Comparison of ENCODE assay signal across 22 mouse cellular contexts in genomic region chr1:34458431-34458830, GRCm38 (mm10). TPM values are rescaled to one million over a fixed set of nuclear protein-coding genes. Genes with fewer than 3 reads are reported as not detected.
A peak's percentile ranks its signal among the peaks of the same experiment; 100 is the strongest.
DNase-seq lines count a peak whose midpoint lies in the region; ATAC-seq lines count a peak whose summit lies in the region.
"Had no signal": no experiment of that assay in that cellular context is flagged by ENCODE, and none has a peak within 500 bp of the region (broad histone marks: within the 10 kb centered on the region; RNA-seq: fewer than 3 reads in every experiment).

No protein-coding gene starts in this region.

- H3K27ac ChIP-seq in hindbrain, embryonic 11.5 days (ENCODE audit: low read depth, low read length), result no peak overlapping the region
- H3K27ac ChIP-seq in hindbrain, embryonic 10.5 days, result no peak overlapping the region
- H3K27ac ChIP-seq: embryonic facial prominence, embryonic 12.5 days; hindbrain, embryonic 15.5 days; left cerebral cortex, adult 2 months had no signal

- no peaks in the 10 kb centered on the region; the same call in 1 of the 2 replicates for H3K4me1 ChIP-seq in hindbrain, embryonic 11.5 days (replicated peaks; ENCODE audit: control insufficient read depth, insufficient read depth, low read length)
- H3K4me1 ChIP-seq in hindbrain, embryonic 10.5 days (replicated peaks), result peaks cover 11% of the 10 kb centered on the region

- H3K9me3 ChIP-seq in hindbrain, embryonic 11.5 days (ENCODE audit: control insufficient read depth, low read length), result no peaks in the 10 kb centered on the region
- H3K9me3 ChIP-seq in hindbrain, embryonic 10.5 days, result no peaks in the 10 kb centered on the region
- H3K9me3 ChIP-seq: embryonic facial prominence, embryonic 12.5 days; forebrain, embryonic 10.5 days; hindbrain, embryonic 15.5 days had no signal

- no peak overlapping the region for H3K4me3 ChIP-seq in hindbrain, embryonic 11.5 days (ENCODE audit: low read depth, low read length)
- H3K4me3 ChIP-seq in hindbrain, embryonic 10.5 days, result no peak overlapping the region

- no peak for ATAC-seq in hindbrain, embryonic 11.5 days (ENCODE audit: low FRiP score)

- no peak overlapping the region for H3K4me2 ChIP-seq in hindbrain, embryonic 11.5 days (replicated peaks; ENCODE audit: low read depth, low read length)

- peaks cover 25% of the 10 kb centered on the region for H3K27me3 ChIP-seq in hindbrain, embryonic 11.5 days (ENCODE audit: control insufficient read depth, insufficient read depth, low read length)
- H3K27me3 ChIP-seq in hindbrain, embryonic 10.5 days (ENCODE audit: insufficient read depth, poor library complexity, severe bottlenecking), result peaks cover 64% of the 10 kb centered on the region

- peak; percentile 22 for DNase-seq in embryo, embryonic 10.5 days (ENCODE audit: low spot score)
- DNase-seq in embryo, embryonic 10 days (ENCODE audit: low spot score), result no peak
- peak; percentile 16 for DNase-seq in hindbrain, embryonic 11.5 days (ENCODE audit: low spot score)
- DNase-seq in hindbrain, embryonic 10.5 days (ENCODE audit: low spot score), result no peak
- peak; percentile 43 for DNase-seq in thymus, postnatal 14 days
- no peak for DNase-seq in thymus, postnatal 36 days
- no peak for DNase-seq in urinary bladder, postnatal 10 days (ENCODE audit: low spot score)
- no peak for DNase-seq in testis, postnatal 14 days (ENCODE audit: low spot score)
- DNase-seq: cerebellum, adult 2 months; heart, adult 11 months; kidney, adult 8-10 months; lung, postnatal 36 days had no signal

- 29% methylated on average over 8 of the region's 8 CpGs for WGBS in hindbrain, embryonic 11.5 days
- WGBS in hindbrain, embryonic 10.5 days, result 31% methylated on average over 8 of the region's 8 CpGs

- no peaks in the 10 kb centered on the region for H3K36me3 ChIP-seq in hindbrain, embryonic 11.5 days (ENCODE audit: control insufficient read depth, insufficient read depth, low read length)
- H3K36me3 ChIP-seq in hindbrain, embryonic 10.5 days, result no peaks in the 10 kb centered on the region
- H3K36me3 ChIP-seq: embryonic facial prominence, embryonic 12.5 days; forebrain, embryonic 10.5 days; hindbrain, embryonic 15.5 days had no signal

- H3K9ac ChIP-seq in hindbrain, embryonic 11.5 days (ENCODE audit: low read depth, low read length), result no peak overlapping the region

RNA-seq across cellular contexts. Expression of gene Ptpn18, which starts 1.1 kb away (rescaled TPM):
- 7.6 and 9.6 TPM in 2 replicates for polyA plus RNA-seq in hindbrain, embryonic 11.5 days (2014; fragmentation: Nextera tagmentation; extraction: Ambion mirVana)
- polyA plus RNA-seq in hindbrain, embryonic 10.5 days (2016; fragmentation: Nextera tagmentation; extraction: Ambion mirVana), result 8.0 and 10.9 TPM in 2 replicates

RNA-seq across cellular contexts. Expression of gene Imp4, which starts 18.8 kb away (rescaled TPM):
- 87.7 and 94.5 TPM in 2 replicates for polyA plus RNA-seq in hindbrain, embryonic 11.5 days (2014; fragmentation: Nextera tagmentation; extraction: Ambion mirVana)
- 107 and 123 TPM in 2 replicates for polyA plus RNA-seq in hindbrain, embryonic 10.5 days (2016; fragmentation: Nextera tagmentation; extraction: Ambion mirVana)

RNA-seq across cellular contexts. Expression of gene Ccdc115, which starts 19.0 kb away (rescaled TPM):
- polyA plus RNA-seq in hindbrain, embryonic 11.5 days (2014; fragmentation: Nextera tagmentation; extraction: Ambion mirVana), result 68.5 and 69.2 TPM in 2 replicates
- 72.9 and 79.3 TPM in 2 replicates for polyA plus RNA-seq in hindbrain, embryonic 10.5 days (2016; fragmentation: Nextera tagmentation; extraction: Ambion mirVana)

RNA-seq across cellular contexts. Expression of gene Prss39, which starts 39.8 kb away (rescaled TPM):
- polyA plus RNA-seq in hindbrain, embryonic 11.5 days (2014; fragmentation: Nextera tagmentation; extraction: Ambion mirVana), result not detected in 2 replicates
- polyA plus RNA-seq in hindbrain, embryonic 10.5 days (2016; fragmentation: Nextera tagmentation; extraction: Ambion mirVana), result not detected in 2 replicates
- polyA plus RNA-seq: cerebellum, adult 2 months; embryonic facial prominence, embryonic 12.5 days; forebrain, embryonic 10.5 days; hindbrain, embryonic 15.5 days; limb, embryonic 14.5 days; midbrain, embryonic 14.5 days; neural tube, embryonic 11.5 days; small intestine, adult 2 months; stomach, embryonic 16.5 days; urinary bladder, adult 2 months had no signal

Comparison
In these comparisons a context has a peak if more than half of its experiments do, and no peak if none do; other contexts are left out.
1. DNase-seq: peak in embryo, embryonic 10.5 days (single experiment), hindbrain, embryonic 11.5 days (single experiment) and thymus, postnatal 14 days (single experiment); none in embryo, embryonic 10 days (single experiment), hindbrain, embryonic 10.5 days (single experiment), thymus, postnatal 36 days (0 of 2), urinary bladder, postnatal 10 days (single experiment) and testis, postnatal 14 days (single experiment).